Mouse (Mus musculus) kidney, adult 2 months (tissue): Measurements from ENCODE around the gene Lhb.

Experiments used
- CTCF ChIP-seq: fragments of 200-500 bp; conservative IDR thresholded peaks from 2 replicates; pipeline ENCODE4 v1.5.1; 2011; ENCODE audit warnings: low read depth, mild to moderate bottlenecking, control low read depth, low read length, moderate library complexity, mixed read lengths; ENCODE audit not compliant: insufficient read depth, insufficient read length
- POLR2A ChIP-seq: fragments of 200-500 bp; IDR thresholded peaks from one replicate; pipeline ENCODE4 v1.6.1; 2011; ENCODE audit warnings: low read depth, low read length, control low read depth

- TF ChIP-seq CTCF (no peak), POLR2A (no peak)
Measured at GRCm38 (mm10) chr7:45407836-45408235, 12.8 kb upstream of the Lhb start.
